Mouse (Mus musculus) gastrocnemius, postnatal 10 days (tissue): ENCODE results near the gene Gfi1. TPM values are rescaled to one million over a fixed set of nuclear protein-coding genes. Genes with fewer than 3 reads are reported as not detected.

ENCODE experiments used
- total RNA-seq, 2 experiments: library from RNA; stranded (reverse); gene quantifications; 2 replicates each; pipeline ENCODE4 v1.2.3; 2021

Gene Gfi1
- total RNA-seq, 2 experiments from 2014 or later = 0.12 to 0.25 TPM

Other genes with a start within 250 kb of the Gfi1 start
- under 1 TPM in 1 of 2 experiments, not detected in 1; 0.18 TPM for gene Gm42669, start 218.4 kb downstream of the Gfi1 start, total RNA-seq
- under 1 TPM in 1 of 2 experiments, not detected in 1; 0.05 TPM for gene 1700028K03Rik, start 191.3 kb downstream of the Gfi1 start, total RNA-seq
- gene Rpap2, start 128.7 kb downstream of the Gfi1 start, total RNA-seq = 10 to 100 TPM in 1 of 2 experiments, 1 to 10 TPM in 1; 9.8 to 11.8 TPM
- gene Glmn, start 128.1 kb downstream of the Gfi1 start, total RNA-seq = 10 to 100 TPM in 1 of 2 experiments, 1 to 10 TPM in 1; 9.0 to 11.6 TPM
- not detected for gene Ube2d2b, start 104.1 kb upstream of the Gfi1 start, total RNA-seq
- 10 to 100 TPM; 17.6 to 26.5 TPM for gene Evi5, start 149.1 kb upstream of the Gfi1 start, total RNA-seq
- gene Rpl5, start 174.5 kb upstream of the Gfi1 start, total RNA-seq = 10 to 100 TPM; 60.8 to 65.1 TPM